Mouse (Mus musculus): ENCODE measurements around the gene Ctbp1. TPM values are rescaled to one million over a fixed set of nuclear protein-coding genes. Genes with fewer than 3 reads are reported as not detected.

The Ctbp1 gene
- polyA plus RNA-seq, 1 experiment from 2014 or later, result 250 TPM

Other genes starting within 250 kb of the Ctbp1 start
- not detected in 2 replicates for gene Slc5a1, start 170.8 kb downstream of the Ctbp1 start, polyA plus RNA-seq (2016; fragmentation: Nextera tagmentation; extraction: Ambion mirVana)
- 75.6 and 76.5 TPM in 2 replicates for gene Spon2, start 56.5 kb downstream of the Ctbp1 start, polyA plus RNA-seq (2016; fragmentation: Nextera tagmentation; extraction: Ambion mirVana)
- 125 and 127 TPM in 2 replicates for gene Maea, start 60.5 kb upstream of the Ctbp1 start, polyA plus RNA-seq (2016; fragmentation: Nextera tagmentation; extraction: Ambion mirVana)
- 4.1 and 4.6 TPM in 2 replicates for gene Uvssa, start 103.6 kb upstream of the Ctbp1 start, polyA plus RNA-seq (2016; fragmentation: Nextera tagmentation; extraction: Ambion mirVana)
- not detected in 2 replicates for gene Nkx1-1, start 159.0 kb upstream of the Ctbp1 start, polyA plus RNA-seq (2016; fragmentation: Nextera tagmentation; extraction: Ambion mirVana)

Data from heart, embryonic 12.5 days (tissue).